Mouse (Mus musculus): ENCODE results near the gene Ankrd34a. TPM values are rescaled to one million over a fixed set of nuclear protein-coding genes. Genes with fewer than 3 reads are reported as not detected.

The Ankrd34a gene
- total and polyA plus RNA-seq, 3 experiments = 0.04 to 0.11 TPM; not detected in 1

- H3K9ac ChIP-seq (ENCODE audit: insufficient read depth, low read depth) = peak within 1 kb of the TSS; percentile 92
- H3K27ac ChIP-seq (ENCODE audit: insufficient read depth, low read depth) = peak within 1 kb of the TSS; percentile 29; the same call in 1 of the 2 replicates
- TF ChIP-seq SMC3 (IDR thresholded peaks at IDR 0.05; ENCODE audit: low read depth, low read length) = no peak
- no peak for TF ChIP-seq ZC3H11A (IDR thresholded peaks at IDR 0.05; ENCODE audit: low read depth, low read length)
- TF ChIP-seq USF2 (conservative IDR thresholded peaks at IDR 0.05; ENCODE audit: low read depth, low read length) = no peak
- peak; percentile 93 for TF ChIP-seq POLR2A (IDR thresholded peaks at IDR 0.05; ENCODE audit: low read depth, low read length)
- peak; percentile 65 for TF ChIP-seq MAX (IDR thresholded peaks at IDR 0.05; ENCODE audit: low read length)
- TF ChIP-seq POLR2AphosphoS2 (IDR thresholded peaks at IDR 0.05; ENCODE audit: low read depth, low read length) = peak; percentile 89
- peak; percentile 96 for TF ChIP-seq TCF12 (IDR thresholded peaks at IDR 0.05; ENCODE audit: low read depth, low read length)
- TF ChIP-seq NRF1 (IDR thresholded peaks at IDR 0.05; ENCODE audit: low read depth, low read length) = peak; percentile 66
- TF ChIP-seq KAT2A (IDR thresholded peaks at IDR 0.05; ENCODE audit: insufficient replicate concordance, low read length) = peak; percentile 88; the same call in 1 of the 2 replicates
- TF ChIP-seq ELF1 (IDR thresholded peaks at IDR 0.05; ENCODE audit: low read depth, low read length) = peak; percentile 67
- TF ChIP-seq ZMIZ1 (IDR thresholded peaks at IDR 0.05; ENCODE audit: low read depth, low read length) = peak; percentile 90
- peak; percentile 78; the same call in 1 of the 2 replicates for TF ChIP-seq MEF2A (IDR thresholded peaks at IDR 0.05; ENCODE audit: borderline replicate concordance, low read depth, low read length)
- TF ChIP-seq ETS1 (conservative IDR thresholded peaks at IDR 0.05; ENCODE audit: low read depth, low read length) = peak; percentile 31; the same call in 1 of the 2 replicates
- TF ChIP-seq HCFC1 (IDR thresholded peaks at IDR 0.05; ENCODE audit: low read depth, low read length) = peak; percentile 93
- TF ChIP-seq IRF4 (IDR thresholded peaks at IDR 0.05; ENCODE audit: low read depth, low read length) = peak; percentile 58; the same call in 1 of the 2 replicates
- TF ChIP-seq TBP (conservative IDR thresholded peaks at IDR 0.05; ENCODE audit: low read depth, low read length) = peak; percentile 89
- peak; percentile 87 for TF ChIP-seq MYC (IDR thresholded peaks at IDR 0.05; ENCODE audit: low read depth, low read length)
- TF ChIP-seq RAD21 (IDR thresholded peaks at IDR 0.05; ENCODE audit: low read depth, low read length) = no peak
- TF ChIP-seq E2F4 (IDR thresholded peaks at IDR 0.05; ENCODE audit: insufficient replicate concordance, low read depth, low read length) = peak; percentile 91; the same call in 1 of the 2 replicates
- peak; percentile 11; the same call in 1 of the 2 replicates for TF ChIP-seq GABPA (IDR thresholded peaks at IDR 0.05; ENCODE audit: insufficient replicate concordance, low read depth, low read length)
- peak; percentile 94 for TF ChIP-seq NELFE (IDR thresholded peaks at IDR 0.05; ENCODE audit: low read depth, low read length)
- TF ChIP-seq CHD2 (IDR thresholded peaks at IDR 0.05; ENCODE audit: low read length) = peak; percentile 85
- peak; percentile 82 for TF ChIP-seq MXI1 (IDR thresholded peaks at IDR 0.05; ENCODE audit: low read depth, low read length)
- no peak for TF ChIP-seq ZKSCAN1 (IDR thresholded peaks at IDR 0.05; ENCODE audit: borderline replicate concordance, low read depth, low read length)
- peak; percentile 94 for TF ChIP-seq SIN3A (IDR thresholded peaks at IDR 0.05; ENCODE audit: low read length)
- in situ Hi-C loops (cut with MboI; ENCODE audit: low pct_ligation_motif_present, low pct_unique_long_range_greater_than_20kb, low sequenced_read_pairs) (loop anchor here (5.0 kb wide), 1 partner anchor 38 kb away; the partner anchor contains the start of gene Polr3gl), dilution Hi-C loops (cut with MboI; ENCODE audit: extremely low pct_ligation_motif_present, extremely low pct_unique_long_range_greater_than_20kb, low sequenced_read_pairs) (no loop called here)
- peaks cover 15 to 36% of the 10 kb centered on the region in 2 experiments for H3K36me3 ChIP-seq (replicated peaks in 1 of 2; ENCODE audit: control insufficient read depth in 1 of 2, insufficient read depth in 1 of 2, low read length in 1 of 2)
- H3K27me3 ChIP-seq (replicated peaks) = no peaks in the 10 kb centered on the region
- H3K9me3 ChIP-seq (replicated peaks; ENCODE audit: low read length) = no peaks in the 10 kb centered on the region
- H3K4me3 ChIP-seq (replicated peaks in 1 of 3; ENCODE audit: low read depth in 2 of 3, low read length in 2 of 3, poor library complexity in 1 of 3) = peak within 1 kb of the TSS; percentile 77 to 88 (median 78)
- DNase-seq (ENCODE audit: extremely low read depth) = peak; percentile 99
- peaks cover 0 to 26% of the 10 kb centered on the region in 2 experiments; a peak in 2 of 4 replicates for H3K4me1 ChIP-seq (ENCODE audit: control insufficient read depth in 1 of 2, insufficient read depth in 2 of 2)
- peak within 1 kb of the TSS; percentile 98 for H3K4me2 ChIP-seq (ENCODE audit: insufficient read depth, low read depth, poor library complexity, severe bottlenecking)
- H3K79me2 ChIP-seq (replicated peaks; ENCODE audit: control insufficient read depth, extremely low read depth, insufficient read depth, poor library complexity, severe bottlenecking) = peaks cover 16% of the 10 kb centered on the region
Observed at GRCm38 (mm10) chr3:96629729-96630600, 33.5 kb downstream of the Ankrd34a start, which contains the start of gene Rbm8a. Gene Rbm8a (plus strand): TSS chr3:96629933.

Measured in CH12.LX (cell line).